In the genomic region with DNA sequence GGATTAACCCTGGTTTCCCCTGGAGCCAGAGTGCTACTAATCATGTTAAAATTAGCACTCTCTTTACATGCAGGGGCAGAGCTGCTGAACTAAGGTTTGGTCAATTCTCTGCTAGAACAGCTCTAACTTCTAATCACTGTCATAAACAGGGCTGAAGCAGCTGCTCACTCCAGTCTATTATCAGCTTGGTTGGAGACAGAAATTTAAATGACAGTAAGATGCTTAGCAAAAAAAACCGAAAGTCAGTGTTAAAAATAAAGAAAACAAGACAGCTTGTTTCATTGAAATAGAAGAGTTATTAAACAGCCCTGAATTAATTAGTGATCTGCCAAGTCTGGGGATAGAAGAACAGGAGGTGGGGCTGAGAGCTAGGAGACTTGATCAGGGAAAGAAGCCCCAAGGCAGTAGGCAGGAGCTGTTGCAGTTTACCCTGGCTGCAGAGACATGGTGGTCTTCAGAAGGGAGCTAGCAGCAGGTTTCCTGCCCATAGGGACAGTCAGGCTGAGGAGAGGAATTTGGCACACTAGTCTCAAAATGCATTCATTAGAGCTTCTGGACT, we compare ENCODE assay signal across 21 mouse cellular contexts. TPM values are rescaled to one million over a fixed set of nuclear protein-coding genes. Genes with fewer than 3 reads are reported as not detected.
DNase-seq lines count a peak whose midpoint lies in the region; ATAC-seq lines count a peak whose summit lies in the region.
"Had no signal": no experiment of that assay in that cellular context is flagged by ENCODE, and none has a peak within 500 bp of the region (broad histone marks: within the 10 kb centered on the region; RNA-seq: fewer than 3 reads in every experiment).

No protein-coding gene starts in this region.

- H3K36me3 ChIP-seq in hindbrain, embryonic 10.5 days: no peaks in the 10 kb centered on the region; the same call in 1 of the 2 replicates
- H3K36me3 ChIP-seq in hindbrain, embryonic 16.5 days (ENCODE audit: control insufficient read depth, insufficient read depth, low read length): no peaks in the 10 kb centered on the region
- H3K36me3 ChIP-seq in midbrain, embryonic 12.5 days: no peaks in the 10 kb centered on the region
- H3K36me3 ChIP-seq in midbrain, embryonic 14.5 days (ENCODE audit: control insufficient read depth, insufficient read depth, low read length): no peaks in the 10 kb centered on the region
- H3K36me3 ChIP-seq in forebrain, embryonic 15.5 days: no peaks in the 10 kb centered on the region
- H3K36me3 ChIP-seq in neural tube, embryonic 15.5 days: no peaks in the 10 kb centered on the region
- H3K36me3 ChIP-seq: embryonic facial prominence, embryonic 15.5 days; heart, embryonic 15.5 days; limb, embryonic 15.5 days; liver, embryonic 15.5 days had no signal

- peak overlapping the region; percentile 36 for H3K27ac ChIP-seq in hindbrain, embryonic 10.5 days
- H3K27ac ChIP-seq in hindbrain, embryonic 16.5 days (ENCODE audit: low read depth, low read length): no peak overlapping the region
- H3K27ac ChIP-seq in midbrain, embryonic 12.5 days (replicated peaks): 0 out of 2 replicates have a peak overlapping the region, but pooled peaks have one; percentile 52
- no peak overlapping the region for H3K27ac ChIP-seq in midbrain, embryonic 14.5 days (replicated peaks; ENCODE audit: low read depth, low read length)
- H3K27ac ChIP-seq in forebrain, embryonic 15.5 days (replicated peaks): peak overlapping the region; percentile 69
- H3K27ac ChIP-seq in neural tube, embryonic 15.5 days (replicated peaks): no peak overlapping the region
- H3K27ac ChIP-seq: embryonic facial prominence, embryonic 15.5 days; heart, embryonic 15.5 days; limb, embryonic 15.5 days; liver, embryonic 15.5 days; macrophage had no signal

- DNase-seq in hindbrain, embryonic 10.5 days (ENCODE audit: low spot score): no peak
- DNase-seq in midbrain, embryonic 14.5 days: no peak
- DNase-seq in right cerebral cortex, postnatal 10 days (ENCODE audit: low spot score in 2 of 2): no peak
- DNase-seq: adrenal gland, postnatal 36 days; cerebellum, adult 2 months; cerebellum, postnatal 36 days; heart, postnatal 4 days; kidney, postnatal 4 days; right cerebral cortex, postnatal 4 days; thymus, adult 2 months had no signal

- WGBS in hindbrain, embryonic 10.5 days: 51% methylated on average over 1 of the region's 1 CpGs
- WGBS in hindbrain, embryonic 16.5 days: 22% methylated on average over 1 of the region's 1 CpGs
- WGBS in midbrain, embryonic 12.5 days: 23% methylated on average over 1 of the region's 1 CpGs
- 25% methylated on average over 1 of the region's 1 CpGs for WGBS in midbrain, embryonic 14.5 days
- 17% methylated on average over 1 of the region's 1 CpGs for WGBS in forebrain, embryonic 15.5 days
- 14% methylated on average over 1 of the region's 1 CpGs for WGBS in neural tube, embryonic 15.5 days

- no peak for ATAC-seq in hindbrain, embryonic 16.5 days
- no peak for ATAC-seq in midbrain, embryonic 12.5 days (ENCODE audit: low FRiP score, low read depth)
- no peak for ATAC-seq in midbrain, embryonic 14.5 days (ENCODE audit: low FRiP score, low TSS enrichment)
- ATAC-seq in forebrain, embryonic 15.5 days (replicated peaks): peak; percentile 53
- no peak for ATAC-seq in neural tube, embryonic 15.5 days (ENCODE audit: low FRiP score)
- ATAC-seq: intestine, embryonic 16.5 days had no signal

- H3K4me2 ChIP-seq in hindbrain, embryonic 16.5 days (ENCODE audit: low read length): no peak overlapping the region; the same call in 1 of the 2 replicates
- no peak overlapping the region for H3K4me2 ChIP-seq in midbrain, embryonic 12.5 days (replicated peaks)
- H3K4me2 ChIP-seq in midbrain, embryonic 14.5 days (ENCODE audit: low read length): no peak overlapping the region
- 0 out of 2 replicates have a peak overlapping the region, but pooled peaks have one; percentile 2 for H3K4me2 ChIP-seq in forebrain, embryonic 15.5 days (replicated peaks)
- H3K4me2 ChIP-seq in neural tube, embryonic 15.5 days: 0 out of 2 replicates have a peak overlapping the region, but pooled peaks have one; percentile 6
- H3K4me2 ChIP-seq: embryonic facial prominence, embryonic 15.5 days; heart, embryonic 15.5 days; limb, embryonic 15.5 days; liver, embryonic 15.5 days had no signal

- no peaks in the 10 kb centered on the region for H3K9me3 ChIP-seq in hindbrain, embryonic 10.5 days
- no peaks in the 10 kb centered on the region for H3K9me3 ChIP-seq in hindbrain, embryonic 16.5 days (ENCODE audit: control insufficient read depth, low read length)
- H3K9me3 ChIP-seq in midbrain, embryonic 12.5 days: no peaks in the 10 kb centered on the region
- H3K9me3 ChIP-seq in midbrain, embryonic 14.5 days (ENCODE audit: control insufficient read depth, low read length): no peaks in the 10 kb centered on the region
- no peaks in the 10 kb centered on the region for H3K9me3 ChIP-seq in forebrain, embryonic 15.5 days
- no peaks in the 10 kb centered on the region for H3K9me3 ChIP-seq in neural tube, embryonic 15.5 days (replicated peaks)
- H3K9me3 ChIP-seq: embryonic facial prominence, embryonic 15.5 days; heart, embryonic 15.5 days; limb, embryonic 15.5 days; liver, embryonic 15.5 days had no signal

- no peak overlapping the region for H3K9ac ChIP-seq in hindbrain, embryonic 16.5 days (ENCODE audit: low read depth, low read length)
- H3K9ac ChIP-seq in midbrain, embryonic 12.5 days (replicated peaks): no peak overlapping the region
- H3K9ac ChIP-seq in midbrain, embryonic 14.5 days (replicated peaks; ENCODE audit: low read length): no peak overlapping the region
- H3K9ac ChIP-seq in forebrain, embryonic 15.5 days (replicated peaks): no peak overlapping the region
- no peak overlapping the region; the same call in 1 of the 2 replicates for H3K9ac ChIP-seq in neural tube, embryonic 15.5 days (replicated peaks)
- H3K9ac ChIP-seq: embryonic facial prominence, embryonic 15.5 days; heart, embryonic 15.5 days; limb, embryonic 15.5 days; liver, embryonic 15.5 days had no signal

- no peak overlapping the region for H3K4me3 ChIP-seq in hindbrain, embryonic 10.5 days
- no peak overlapping the region for H3K4me3 ChIP-seq in hindbrain, embryonic 16.5 days (ENCODE audit: low read length)
- no peak overlapping the region for H3K4me3 ChIP-seq in midbrain, embryonic 12.5 days
- H3K4me3 ChIP-seq in midbrain, embryonic 14.5 days (replicated peaks; ENCODE audit: low read depth, low read length): no peak overlapping the region
- H3K4me3 ChIP-seq in forebrain, embryonic 15.5 days: no peak overlapping the region
- no peak overlapping the region for H3K4me3 ChIP-seq in neural tube, embryonic 15.5 days (replicated peaks)
- H3K4me3 ChIP-seq: embryonic facial prominence, embryonic 15.5 days; heart, embryonic 15.5 days; limb, embryonic 15.5 days; liver, embryonic 15.5 days had no signal

- H3K4me1 ChIP-seq in hindbrain, embryonic 10.5 days (replicated peaks): peaks cover 96% of the 10 kb centered on the region
- peaks cover 43% of the 10 kb centered on the region for H3K4me1 ChIP-seq in hindbrain, embryonic 16.5 days (ENCODE audit: control insufficient read depth, insufficient read depth, low read depth, low read length)
- H3K4me1 ChIP-seq in midbrain, embryonic 12.5 days: peaks cover 68% of the 10 kb centered on the region
- H3K4me1 ChIP-seq in midbrain, embryonic 14.5 days (ENCODE audit: control insufficient read depth, insufficient read depth, low read length): peaks cover 42% of the 10 kb centered on the region
- H3K4me1 ChIP-seq in forebrain, embryonic 15.5 days: peaks cover 100% of the 10 kb centered on the region
- peaks cover 87% of the 10 kb centered on the region for H3K4me1 ChIP-seq in neural tube, embryonic 15.5 days

- H3K27me3 ChIP-seq in hindbrain, embryonic 10.5 days (ENCODE audit: insufficient read depth, poor library complexity, severe bottlenecking): no peaks in the 10 kb centered on the region
- H3K27me3 ChIP-seq in hindbrain, embryonic 16.5 days (replicated peaks; ENCODE audit: control insufficient read depth, insufficient read depth, low read length): no peaks in the 10 kb centered on the region; the same call in 1 of the 2 replicates
- peaks cover 10% of the 10 kb centered on the region for H3K27me3 ChIP-seq in midbrain, embryonic 12.5 days
- no peaks in the 10 kb centered on the region for H3K27me3 ChIP-seq in midbrain, embryonic 14.5 days (ENCODE audit: control insufficient read depth, insufficient read depth, low read length)
- no peaks in the 10 kb centered on the region for H3K27me3 ChIP-seq in forebrain, embryonic 15.5 days
- no peaks in the 10 kb centered on the region for H3K27me3 ChIP-seq in neural tube, embryonic 15.5 days (replicated peaks)
- H3K27me3 ChIP-seq: CH12.LX; embryonic facial prominence, embryonic 15.5 days; heart, embryonic 15.5 days; limb, embryonic 15.5 days; liver, embryonic 15.5 days had no signal

RNA-seq across cellular contexts. Expression of gene Plxna2, which starts 12.6 kb away (rescaled TPM):
- 17.5 and 23.9 TPM in 2 replicates for polyA plus RNA-seq in hindbrain, embryonic 10.5 days (2016; fragmentation: Nextera tagmentation; extraction: Ambion mirVana)
- polyA plus RNA-seq in hindbrain, embryonic 16.5 days (2015; fragmentation: Nextera tagmentation; extraction: Ambion mirVana): 24.2 and 28.3 TPM in 2 replicates
- polyA plus RNA-seq in midbrain, embryonic 12.5 days (2016; fragmentation: Nextera tagmentation; extraction: Ambion mirVana): 19.0 and 19.3 TPM in 2 replicates
- polyA plus RNA-seq in midbrain, embryonic 14.5 days (2014; fragmentation: Nextera tagmentation; extraction: Ambion mirVana): 21.2 and 24.1 TPM in 2 replicates
- 72.1 and 78.3 TPM in 2 replicates for polyA plus RNA-seq in forebrain, embryonic 15.5 days (2015; fragmentation: Nextera tagmentation; extraction: Ambion mirVana)
- polyA plus RNA-seq in neural tube, embryonic 15.5 days (2015; fragmentation: Nextera tagmentation; extraction: Ambion mirVana): 37.7 and 42.4 TPM in 2 replicates

Comparison
In these comparisons a context has a peak if more than half of its experiments do, and no peak if none do; other contexts are left out.
1. H3K27ac ChIP-seq: peak in hindbrain, embryonic 10.5 days (single experiment), midbrain, embryonic 12.5 days (single experiment) and forebrain, embryonic 15.5 days (single experiment); none in hindbrain, embryonic 16.5 days (single experiment), midbrain, embryonic 14.5 days (single experiment) and neural tube, embryonic 15.5 days (single experiment).
2. H3K4me2 ChIP-seq: peak in forebrain, embryonic 15.5 days (single experiment) and neural tube, embryonic 15.5 days (single experiment); none in hindbrain, embryonic 16.5 days (single experiment), midbrain, embryonic 12.5 days (single experiment) and midbrain, embryonic 14.5 days (single experiment).